Mouse (Mus musculus) natural killer cell, adult 2 months (primary cell): ENCODE results near the gene Frmd4a.
"Not testable (repeated sequence)": the region's sequence is repeated elsewhere in the genome, so short reads cannot be mapped to it uniquely, and the experiment has no call there.

Source experiments
- DNase-seq, 2 experiments: peaks; one replicate each; pipeline ENCODE4 v3.0.0; 2022; ENCODE audit warnings: low spot score in 2 of 2

Frmd4a gene

DNA sequence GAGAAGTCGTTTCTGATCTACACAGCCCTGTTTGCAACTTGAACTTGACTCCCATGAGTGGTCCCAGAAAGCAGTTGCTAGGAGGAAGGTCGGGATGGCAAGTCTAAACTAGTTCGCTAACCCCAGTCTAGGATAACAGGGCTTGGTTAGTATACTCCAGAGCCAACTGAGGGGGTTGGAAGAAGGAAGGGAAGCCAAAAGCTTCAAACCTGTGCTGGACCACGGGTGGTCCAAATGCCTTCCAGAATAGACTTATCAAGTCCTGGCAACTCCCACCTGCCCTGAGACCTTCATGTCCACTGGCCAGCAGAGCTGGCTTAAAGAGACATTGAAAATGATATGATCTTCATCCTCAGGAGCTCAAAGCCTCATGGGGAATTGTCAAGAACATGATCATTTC, 318.4 kb downstream of the Frmd4a start:
- DNase-seq, result no peak

DNA sequence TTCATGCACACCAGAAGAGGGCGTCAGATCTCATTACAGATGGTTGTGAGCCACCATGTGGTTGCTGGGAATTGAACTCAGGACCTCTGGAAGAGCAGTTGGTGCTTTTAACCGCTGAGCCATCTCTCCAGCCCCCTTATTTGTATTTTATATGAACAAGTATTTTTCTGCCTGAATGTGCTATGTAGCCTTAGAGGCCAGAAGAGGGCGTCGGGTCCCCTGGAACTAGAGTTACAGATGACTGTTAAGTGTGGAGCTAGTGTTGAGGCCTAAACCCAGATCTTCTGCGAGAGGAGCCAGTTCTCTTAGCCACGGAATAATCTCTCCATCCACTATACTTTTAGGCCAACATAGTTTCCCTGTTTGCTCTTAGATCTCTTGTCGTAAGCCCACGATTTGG, 320.8 kb downstream of the Frmd4a start:
- not testable (repeated sequence) for DNase-seq

- DNase-seq, result no peak
Measured at GRCm38 (mm10) chr2:4339128-4339527, 321.6 kb downstream of the Frmd4a start.

GRCm38 (mm10) chr2:4339530-4340218, 322.2 kb downstream of the Frmd4a start:
- DNase-seq, result no peak

GRCm38 (mm10) chr2:4340378-4340777, 322.9 kb downstream of the Frmd4a start:
- DNase-seq, result no peak

GRCm38 (mm10) chr2:4341141-4341540, 323.6 kb downstream of the Frmd4a start:
- DNase-seq, result no peak

DNA sequence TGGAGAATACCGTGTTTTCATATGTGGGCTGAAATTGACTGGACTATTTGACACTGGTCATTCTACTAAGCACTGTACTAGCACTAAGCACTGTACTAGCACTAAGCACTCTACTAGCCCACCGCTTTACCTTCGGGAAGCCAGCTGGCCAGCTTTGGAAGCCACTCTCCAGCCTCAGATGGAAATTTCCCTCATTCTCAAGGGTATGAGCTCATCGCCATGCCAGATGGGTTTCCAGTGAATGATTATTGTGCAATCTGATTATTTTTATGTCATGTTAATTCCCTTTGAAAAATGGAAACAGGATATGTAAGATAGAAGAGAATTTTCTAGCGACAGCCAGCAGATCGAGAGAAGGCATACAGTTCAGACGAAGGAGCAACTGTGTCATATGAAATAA, 324.5 kb downstream of the Frmd4a start:
- no peak for DNase-seq

GRCm38 (mm10) chr2:4344411-4344810, 326.9 kb downstream of the Frmd4a start:
- no peak for DNase-seq

DNA sequence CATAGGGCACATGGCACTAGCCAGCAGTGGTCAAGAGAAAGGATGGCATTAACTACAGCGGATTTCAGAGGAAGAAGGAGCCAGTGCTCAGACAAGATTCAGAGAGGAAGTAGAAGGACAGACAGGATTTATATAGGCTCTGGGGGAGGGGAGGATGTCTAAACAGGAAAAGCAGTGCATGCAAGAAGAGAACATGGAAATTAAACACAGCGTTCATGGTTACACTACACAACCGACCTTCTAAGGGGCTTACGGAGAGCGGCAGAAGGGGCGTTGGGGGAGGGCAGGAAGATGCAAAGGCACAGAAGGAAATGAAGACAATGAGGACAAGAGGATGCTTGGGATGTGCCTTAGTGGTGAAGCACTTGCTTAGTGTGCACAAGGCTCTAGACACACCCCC, 328.7 kb downstream of the Frmd4a start:
- DNase-seq, result no peak

DNA sequence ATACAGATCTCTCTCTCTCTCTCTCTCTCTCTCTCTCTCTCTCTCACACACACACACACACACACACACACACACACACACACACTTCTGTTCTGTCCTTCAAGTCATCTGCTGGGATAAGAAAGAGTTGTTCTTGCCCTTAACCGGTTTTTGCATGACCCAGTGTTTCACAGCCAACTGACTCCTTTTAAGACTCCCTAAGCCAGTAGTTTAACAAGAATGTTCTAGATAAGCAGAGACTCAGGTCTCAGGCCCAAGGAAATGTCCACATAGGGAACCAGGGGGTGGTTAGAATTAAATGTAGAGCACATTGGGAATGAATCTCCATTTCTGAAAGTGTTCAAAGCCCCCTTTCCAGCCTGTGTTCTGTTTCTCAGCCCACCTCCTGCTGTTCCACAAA, 329.4 kb downstream of the Frmd4a start:
- no peak for DNase-seq

DNA sequence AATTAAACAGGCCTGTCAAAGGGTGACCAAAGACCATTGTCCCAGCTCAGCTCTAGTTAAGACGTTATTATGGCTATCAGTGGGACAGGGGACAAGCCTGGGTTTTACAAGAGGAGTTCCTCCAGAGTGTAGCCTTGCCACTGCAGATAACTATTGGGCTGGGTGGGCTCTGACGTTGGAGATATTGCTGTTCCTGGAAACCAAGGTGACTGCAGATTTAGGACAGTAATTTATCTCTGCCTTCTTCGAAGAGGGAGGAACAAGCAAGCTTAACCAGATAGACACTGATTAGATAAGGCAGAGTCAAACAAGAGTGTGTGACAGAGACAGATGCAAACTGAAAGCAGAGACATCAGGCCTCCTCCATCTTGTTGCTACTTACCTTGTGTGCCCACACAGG, 330.3 kb downstream of the Frmd4a start:
- DNase-seq, result no peak

DNA sequence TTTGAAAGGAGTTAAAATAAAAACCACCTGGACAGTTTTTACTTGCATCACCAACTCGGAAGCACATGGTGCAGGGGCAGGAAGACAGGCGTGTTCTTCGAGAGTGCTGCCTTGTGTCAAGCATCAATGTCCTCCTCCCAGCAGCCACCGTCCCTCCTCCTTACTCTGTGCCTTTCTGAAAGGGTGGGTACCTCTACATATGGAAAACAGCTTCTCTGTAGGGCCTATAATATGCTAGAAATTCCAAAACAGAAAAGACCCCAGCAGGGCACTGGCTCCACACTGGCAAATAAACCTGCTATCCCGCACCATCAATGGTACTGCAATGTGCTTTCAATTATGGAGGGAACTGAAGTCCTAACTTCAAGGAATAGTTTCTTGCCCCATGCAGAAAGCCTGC, 331.0 kb downstream of the Frmd4a start:
- DNase-seq, result no peak

DNA sequence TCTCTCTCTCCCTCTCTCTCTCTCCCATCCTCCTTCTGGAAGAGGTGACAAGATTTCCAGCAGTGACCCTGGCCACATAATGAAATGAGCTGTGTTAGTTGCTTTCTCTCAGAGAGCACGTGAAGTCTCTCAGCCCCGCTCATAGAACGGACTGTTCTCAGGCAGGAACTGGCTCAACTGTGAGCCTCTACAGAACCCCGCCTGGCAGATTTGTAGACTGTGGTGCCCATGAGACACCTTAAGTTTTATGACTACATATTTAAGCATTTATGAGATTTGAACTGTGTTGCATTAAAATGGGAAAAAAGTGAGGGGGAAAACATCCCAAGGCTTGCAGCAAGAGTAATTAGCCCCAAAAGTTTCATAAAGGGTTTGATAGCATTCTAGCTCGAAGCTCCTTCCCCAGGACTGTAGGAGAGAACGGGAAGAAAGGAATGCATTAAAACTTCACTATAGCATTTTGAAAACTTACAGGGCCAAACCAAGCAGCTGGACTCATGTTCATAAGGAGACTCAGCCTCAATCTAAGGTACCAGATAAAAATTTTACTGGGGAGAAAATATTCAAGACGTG, 339.4 kb downstream of the Frmd4a start:
- DNase-seq, result no peak

DNA sequence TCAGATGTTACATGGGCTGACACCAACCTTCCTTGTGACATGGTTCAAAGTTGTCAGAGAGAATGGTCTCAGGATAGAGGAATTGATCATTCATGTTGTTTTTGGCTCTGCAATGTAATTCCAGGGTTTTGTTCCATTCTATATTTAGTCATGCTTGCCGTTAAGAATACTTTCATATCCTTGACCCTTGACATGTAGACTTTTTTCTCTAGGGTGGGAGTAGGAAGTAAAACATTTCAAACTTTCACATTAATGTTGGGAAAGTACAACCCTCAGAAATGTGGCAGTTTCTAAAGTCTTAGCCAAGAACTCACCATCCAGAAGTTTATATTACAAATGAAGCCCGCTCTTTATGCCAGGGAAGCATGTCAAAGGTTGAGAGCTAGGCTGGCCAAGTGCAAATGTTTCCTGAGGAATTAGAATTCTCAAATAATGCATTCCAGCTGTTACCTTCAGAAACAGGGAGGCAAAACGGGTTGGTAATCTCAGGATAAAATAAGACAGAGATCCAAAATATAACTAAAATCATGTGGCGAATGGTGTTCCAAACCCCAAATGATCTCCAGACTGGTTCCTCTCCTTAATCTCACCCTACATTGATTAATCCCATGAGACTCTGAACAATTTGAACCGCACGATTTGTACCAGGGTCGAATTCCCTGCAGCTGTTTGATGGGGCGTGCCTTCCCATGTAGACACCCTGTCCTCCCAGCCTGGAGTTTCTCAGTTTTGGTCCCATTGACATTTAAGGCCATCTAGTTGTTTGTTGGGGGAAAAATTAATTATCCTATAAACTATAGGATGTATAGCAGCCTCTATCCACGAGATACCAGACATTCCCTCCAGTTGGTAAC, 344.7 kb downstream of the Frmd4a start:
- no peak for DNase-seq

- no peak for DNase-seq
Measured at GRCm38 (mm10) chr2:4364908-4365307, 347.4 kb downstream of the Frmd4a start.

- DNase-seq, result no peak
Measured at GRCm38 (mm10) chr2:4368544-4368943, 351.0 kb downstream of the Frmd4a start.

- DNase-seq, result no peak
Measured at GRCm38 (mm10) chr2:4370499-4370898, 353.0 kb downstream of the Frmd4a start.

DNA sequence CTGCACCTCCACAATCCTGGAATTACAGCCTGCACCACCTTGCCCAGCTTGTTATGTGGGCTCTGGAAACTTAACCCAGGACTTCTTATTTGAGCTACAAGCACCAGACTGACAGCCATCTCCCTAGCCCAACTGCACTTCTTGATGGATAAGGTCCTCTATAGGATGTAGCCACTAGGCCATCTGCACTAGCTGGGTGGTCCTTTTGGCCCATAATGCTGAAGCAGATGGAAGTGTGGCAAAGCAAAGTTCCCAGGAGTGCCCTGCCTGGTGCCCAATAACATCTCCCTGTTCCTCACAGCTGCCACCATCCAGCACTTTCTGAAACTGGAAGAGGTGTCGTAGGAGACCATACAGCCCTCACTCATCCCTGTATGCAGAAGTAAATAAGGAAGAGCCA, 353.8 kb downstream of the Frmd4a start:
- DNase-seq, result no peak

- no peak for DNase-seq
Measured at GRCm38 (mm10) chr2:4378844-4379243, 361.3 kb downstream of the Frmd4a start.

DNA sequence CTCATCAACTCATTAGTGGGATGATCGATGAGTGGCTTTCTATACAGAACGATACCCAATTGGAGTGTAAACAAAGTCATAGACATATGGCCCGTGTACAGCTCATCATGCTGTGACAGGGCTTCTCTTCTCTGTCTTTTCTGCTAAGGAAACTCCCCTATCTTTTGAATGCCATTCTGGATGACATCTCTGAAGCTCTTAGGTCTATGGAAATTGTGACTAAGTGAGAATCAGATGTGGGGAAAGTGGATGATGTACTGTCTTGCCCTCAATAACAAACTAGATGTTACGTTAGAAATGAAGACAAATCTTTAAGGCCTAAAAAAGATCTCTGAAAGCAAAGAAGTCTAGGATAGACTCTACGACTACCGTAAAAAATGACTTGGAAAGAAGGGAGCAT, 362.9 kb downstream of the Frmd4a start:
- DNase-seq, result no peak

DNA sequence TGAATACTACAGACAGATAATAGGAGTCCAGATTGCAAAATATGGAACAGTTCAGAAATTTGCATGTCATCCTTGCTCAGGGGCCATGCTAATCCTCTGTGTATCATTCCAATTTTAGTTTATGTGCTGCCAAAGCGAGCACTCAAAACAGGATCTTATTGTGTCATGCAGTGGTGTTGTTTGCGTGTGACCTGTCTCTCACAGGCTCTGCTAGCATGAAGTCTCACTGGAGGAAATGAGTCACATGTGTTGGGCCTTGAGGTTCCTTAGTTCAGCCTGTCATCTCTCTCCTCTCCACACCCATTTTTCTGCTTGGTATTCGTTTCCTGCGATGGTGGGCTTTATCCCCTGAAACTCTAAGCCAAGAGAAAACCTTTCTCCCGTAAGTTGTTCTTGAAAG, 363.4 kb downstream of the Frmd4a start:
- no peak for DNase-seq

DNA sequence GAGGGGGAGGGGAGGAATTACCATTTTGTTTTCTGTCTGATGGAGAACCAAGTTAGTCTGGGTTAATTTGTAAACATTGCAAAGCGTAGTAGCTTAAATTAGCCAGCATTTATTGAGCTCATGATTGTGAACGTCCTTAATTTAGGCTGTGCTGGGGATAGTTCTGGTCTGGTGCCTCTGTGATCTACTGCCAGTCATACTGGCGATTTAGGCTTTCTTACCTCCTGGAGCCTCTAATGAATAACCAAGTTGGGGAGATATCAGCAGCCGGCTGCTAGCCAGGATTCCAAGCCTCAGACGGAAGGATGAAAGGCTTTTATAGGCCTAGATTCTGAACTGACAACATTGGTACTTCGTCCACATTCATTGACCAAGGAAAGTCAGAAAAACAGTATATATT, 369.0 kb downstream of the Frmd4a start:
- no peak for DNase-seq

- no peak for DNase-seq
Measured at GRCm38 (mm10) chr2:4389330-4389729, 371.8 kb downstream of the Frmd4a start.
